ENCODE assay signal across 12 mouse cellular contexts in the genomic region with DNA sequence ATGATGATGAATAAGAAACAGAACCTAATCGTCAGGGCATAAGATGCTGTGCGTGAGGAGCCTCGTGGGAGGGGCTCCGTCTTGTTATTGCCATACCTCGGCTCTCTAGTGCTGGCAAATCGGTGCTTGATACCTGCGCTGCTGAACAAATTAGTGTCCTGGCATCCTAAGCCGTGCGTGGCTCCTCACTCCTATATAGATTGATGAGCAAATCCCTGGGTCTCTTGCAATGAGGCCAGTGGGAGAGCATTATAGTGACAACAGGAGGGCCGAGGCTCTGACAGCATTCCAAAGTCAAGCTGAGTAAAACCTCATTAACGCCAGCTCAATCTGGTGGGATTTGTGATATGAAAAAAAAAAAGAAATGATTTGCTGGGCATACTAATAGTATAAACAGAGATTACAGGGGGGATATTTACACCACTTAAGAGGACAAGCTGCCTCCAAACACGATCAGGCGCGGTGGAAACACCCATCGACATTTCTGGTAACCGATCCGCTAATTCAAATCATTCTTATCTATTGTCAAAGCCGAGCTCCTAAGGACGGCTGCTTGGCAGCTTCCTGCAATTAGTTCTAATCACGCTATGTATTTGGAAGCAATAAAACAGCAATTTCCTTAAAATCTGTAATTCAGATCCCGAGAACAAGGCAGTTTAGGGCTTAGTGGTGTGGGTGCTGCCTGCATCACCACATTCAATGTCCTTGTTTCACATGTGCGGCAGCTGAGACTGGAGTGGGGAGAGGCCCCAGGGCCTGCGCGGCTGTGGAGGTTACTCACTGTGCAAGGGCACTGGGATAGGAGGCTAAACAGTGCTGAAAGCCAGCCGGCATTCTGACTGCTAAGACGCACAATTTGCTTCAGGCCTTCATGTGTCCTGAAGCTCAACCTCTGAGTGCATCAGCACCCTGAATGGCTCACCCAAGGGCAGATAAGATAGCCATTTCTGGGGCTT. TPM values are rescaled to one million over a fixed set of nuclear protein-coding genes. Genes with fewer than 3 reads are reported as not detected.
DNase-seq lines count a peak whose midpoint lies in the region; ATAC-seq and TF ChIP-seq lines count a peak whose summit lies in the region.
"Had no signal": no experiment of that assay in that cellular context is flagged by ENCODE, and none has a peak within 500 bp of the region (broad histone marks: within the 10 kb centered on the region; RNA-seq: fewer than 3 reads in every experiment).

No protein-coding gene starts in this region.

- H3K4me3 ChIP-seq in lung, embryonic 14.5 days (ENCODE audit: low read depth, low read length), result no peak overlapping the region
- H3K4me3 ChIP-seq in limb, embryonic 12.5 days (replicated peaks), result no peak overlapping the region
- H3K4me3 ChIP-seq: heart, embryonic 15.5 days had no signal

- no peak overlapping the region for H3K4me2 ChIP-seq in lung, embryonic 14.5 days
- no peak overlapping the region for H3K4me2 ChIP-seq in limb, embryonic 12.5 days
- H3K4me2 ChIP-seq: heart, embryonic 15.5 days had no signal

- H3K4me1 ChIP-seq in lung, embryonic 14.5 days (ENCODE audit: insufficient read depth), result no peaks in the 10 kb centered on the region; the same call in 1 of the 2 replicates
- H3K4me1 ChIP-seq in limb, embryonic 12.5 days (replicated peaks), result peaks cover 10% of the 10 kb centered on the region

- peak; percentile 54 for DNase-seq in adrenal gland, postnatal 14 days
- no peak for DNase-seq in adrenal gland, postnatal 4 days (ENCODE audit: low spot score in 2 of 2)
- DNase-seq in lung, embryonic 14.5 days, result peak; percentile 7
- DNase-seq in lung, adult 18-20 months, result no peak
- DNase-seq in retina, postnatal 7 days (ENCODE audit: low read depth, low spot score), result peak; percentile 27
- DNase-seq in spleen, adult 18-20 months, result no peak

- no peak overlapping the region for H3K27ac ChIP-seq in lung, embryonic 14.5 days (ENCODE audit: low read depth)
- H3K27ac ChIP-seq in limb, embryonic 12.5 days, result no peak overlapping the region
- H3K27ac ChIP-seq: heart, embryonic 15.5 days had no signal

- no peak for TF ChIP-seq CTCF in lung, embryonic 14.5 days (IDR thresholded peaks at IDR 0.05; ENCODE audit: low read depth)

- ATAC-seq in lung, embryonic 14.5 days (ENCODE audit: insufficient read depth), result 0 out of 2 replicates have a peak, but pooled peaks have one; percentile 39
- no peak for ATAC-seq in limb, embryonic 12.5 days (ENCODE audit: insufficient number of reproducible peaks, insufficient read depth, low FRiP score, low TSS enrichment, low read depth)
- ATAC-seq in erythroid progenitor cell, adult 5-6 weeks (replicated peaks; ENCODE audit: low FRiP score, poor library complexity, severe bottlenecking), result no peak
- ATAC-seq: Patski had no signal

- H3K27me3 ChIP-seq in lung, embryonic 14.5 days (ENCODE audit: insufficient read depth, low read length), result peaks cover 20% of the 10 kb centered on the region
- peaks cover 37% of the 10 kb centered on the region for H3K27me3 ChIP-seq in limb, embryonic 12.5 days

- 24% methylated on average over 26 of the region's 26 CpGs for WGBS in lung, embryonic 14.5 days
- 28% methylated on average over 26 of the region's 26 CpGs for WGBS in limb, embryonic 12.5 days

- H3K9me3 ChIP-seq in lung, embryonic 14.5 days (ENCODE audit: low read depth, low read length), result no peaks in the 10 kb centered on the region
- H3K9me3 ChIP-seq in limb, embryonic 12.5 days, result no peaks in the 10 kb centered on the region
- H3K9me3 ChIP-seq: heart, embryonic 15.5 days had no signal

- no peaks in the 10 kb centered on the region for H3K36me3 ChIP-seq in lung, embryonic 14.5 days (ENCODE audit: insufficient read depth)
- H3K36me3 ChIP-seq in limb, embryonic 12.5 days, result no peaks in the 10 kb centered on the region
- H3K36me3 ChIP-seq: heart, embryonic 15.5 days had no signal

- no peak overlapping the region for H3K9ac ChIP-seq in lung, embryonic 14.5 days
- 0 out of 2 replicates have a peak overlapping the region, but pooled peaks have one; percentile 8 for H3K9ac ChIP-seq in limb, embryonic 12.5 days (replicated peaks)
- H3K9ac ChIP-seq: heart, embryonic 15.5 days had no signal

RNA-seq across cellular contexts. Expression of gene Slamf8, which starts 4.5 kb away (rescaled TPM):
- total RNA-seq in adrenal gland, postnatal 14 days (2021), result 0.98 TPM in 1 of 2 replicates, not detected in the other
- total RNA-seq in adrenal gland, postnatal 4 days (2021), result under 1 TPM; 0.25 to 0.28 TPM
- not detected in 2 replicates for polyA plus RNA-seq in lung, embryonic 14.5 days (2014; fragmentation: Nextera tagmentation; extraction: Ambion mirVana)
- 0.17 TPM in 1 of 2 replicates, not detected in the other for polyA plus RNA-seq in limb, embryonic 12.5 days (2016; fragmentation: Nextera tagmentation; extraction: Ambion mirVana)
- total RNA-seq in erythroid progenitor cell, adult 5-6 weeks (2015; ENCODE audit: low replicate concordance), result 4.3 TPM in 1 of 2 replicates, not detected in the other
- 0.30 and 2.1 TPM in 2 replicates for total RNA-seq in erythroid progenitor cell, adult 5-6 weeks (2017; ENCODE audit: low replicate concordance)
- polyA plus RNA-seq: heart, embryonic 15.5 days; Patski had no signal

RNA-seq across cellular contexts. Expression of gene Fcrl6, which starts 16.5 kb away (rescaled TPM):
- not detected in 2 replicates for total RNA-seq in adrenal gland, postnatal 14 days (2021)
- not detected for total RNA-seq in adrenal gland, postnatal 4 days (2021)
- polyA plus RNA-seq in lung, embryonic 14.5 days (2014; fragmentation: Nextera tagmentation; extraction: Ambion mirVana), result not detected in 2 replicates
- polyA plus RNA-seq in limb, embryonic 12.5 days (2016; fragmentation: Nextera tagmentation; extraction: Ambion mirVana), result 0.64 and 1.2 TPM in 2 replicates
- not detected in 2 replicates for total RNA-seq in erythroid progenitor cell, adult 5-6 weeks (2015; ENCODE audit: low replicate concordance)
- not detected in 2 replicates for total RNA-seq in erythroid progenitor cell, adult 5-6 weeks (2017; ENCODE audit: low replicate concordance)
- total RNA-seq: monocyte, adult 5-6 weeks had no signal
- polyA plus RNA-seq: heart, embryonic 15.5 days; large intestine, adult 2 months; Patski had no signal

RNA-seq across cellular contexts. Expression of gene Vsig8, which starts 30.2 kb away (rescaled TPM):
- 0.41 TPM in 1 of 2 replicates, not detected in the other for total RNA-seq in adrenal gland, postnatal 14 days (2021)
- under 1 TPM in 1 of 2 experiments, not detected in 1; 0.17 TPM for total RNA-seq in adrenal gland, postnatal 4 days (2021)
- polyA plus RNA-seq in lung, embryonic 14.5 days (2014; fragmentation: Nextera tagmentation; extraction: Ambion mirVana), result 0.24 TPM in 1 of 2 replicates, not detected in the other
- polyA plus RNA-seq in limb, embryonic 12.5 days (2016; fragmentation: Nextera tagmentation; extraction: Ambion mirVana), result 0.18 TPM in 1 of 2 replicates, not detected in the other
- total RNA-seq in erythroid progenitor cell, adult 5-6 weeks (2015; ENCODE audit: low replicate concordance), result not detected in 2 replicates
- total RNA-seq in erythroid progenitor cell, adult 5-6 weeks (2017; ENCODE audit: low replicate concordance), result not detected in 2 replicates
- total RNA-seq: monocyte, adult 5-6 weeks had no signal

RNA-seq across cellular contexts. Expression of gene Dusp23, which starts 46.9 kb away (rescaled TPM):
- 11.6 and 12.4 TPM in 2 replicates for total RNA-seq in adrenal gland, postnatal 14 days (2021)
- 1 to 10 TPM; 7.1 to 7.8 TPM for total RNA-seq in adrenal gland, postnatal 4 days (2021)
- 10.2 and 10.7 TPM in 2 replicates for polyA plus RNA-seq in lung, embryonic 14.5 days (2014; fragmentation: Nextera tagmentation; extraction: Ambion mirVana)
- polyA plus RNA-seq in limb, embryonic 12.5 days (2016; fragmentation: Nextera tagmentation; extraction: Ambion mirVana), result 9.5 and 9.6 TPM in 2 replicates
- 2.2 and 10.5 TPM in 2 replicates for total RNA-seq in erythroid progenitor cell, adult 5-6 weeks (2015; ENCODE audit: low replicate concordance)
- 1.4 TPM in 1 of 2 replicates, not detected in the other for total RNA-seq in erythroid progenitor cell, adult 5-6 weeks (2017; ENCODE audit: low replicate concordance)

Comparison
In these comparisons a context has a peak if more than half of its experiments do, and no peak if none do; other contexts are left out.
1. DNase-seq: peak in adrenal gland, postnatal 14 days (single experiment), lung, embryonic 14.5 days (single experiment) and retina, postnatal 7 days (single experiment); none in adrenal gland, postnatal 4 days (0 of 2), lung, adult 18-20 months (0 of 2) and spleen, adult 18-20 months (0 of 2).